Mouse (Mus musculus): ENCODE results near the gene Nhsl1. TPM values are rescaled to one million over a fixed set of nuclear protein-coding genes. Genes with fewer than 3 reads are reported as not detected.

Nhsl1 gene
- polyA plus RNA-seq, 1 experiment, result 0.74 TPM

GRCm38 (mm10) chr10:18507869-18508473 lies 189.2 kb downstream of the Nhsl1 start:
- no peaks in the 10 kb centered on the region for H3K4me1 ChIP-seq (ENCODE audit: control insufficient read depth, insufficient read depth, insufficient read length)
- no peak overlapping the region for H3K4me3 ChIP-seq (ENCODE audit: extremely low read depth, insufficient read depth, insufficient read length)
- 83% methylated on average over 2 of the region's 2 CpGs for WGBS
- H3K36me3 ChIP-seq (ENCODE audit: control insufficient read depth, insufficient read depth, low read length), result no peaks in the 10 kb centered on the region
- no peak for DNase-seq (ENCODE audit: low read depth in 1 of 2, low spot score in 2 of 2)
- TF ChIP-seq POLR2A (IDR thresholded peaks at IDR 0.05; ENCODE audit: low read depth, low read length) (no peak), CTCF (IDR thresholded peaks at IDR 0.05; ENCODE audit: extremely low read depth, insufficient read depth, insufficient read length, insufficient replicate concordance) (no peak)
- H3K27ac ChIP-seq (ENCODE audit: insufficient read depth, low read length), result no peak overlapping the region
- H3K27me3 ChIP-seq (ENCODE audit: control insufficient read depth, insufficient read depth, low read length), result no peaks in the 10 kb centered on the region

GRCm38 (mm10) chr10:18508586-18508985 lies 189.8 kb downstream of the Nhsl1 start:
- Histone ChIP-seq H3K27ac (ENCODE audit: insufficient read depth, low read length) (no peak overlapping the region), H3K36me3 (ENCODE audit: control insufficient read depth, insufficient read depth, low read length) (no peaks in the 10 kb centered on the region), H3K4me3 (ENCODE audit: extremely low read depth, insufficient read depth, insufficient read length) (no peak overlapping the region), H3K27me3 (ENCODE audit: control insufficient read depth, insufficient read depth, low read length) (no peaks in the 10 kb centered on the region), H3K4me1 (ENCODE audit: control insufficient read depth, insufficient read depth, insufficient read length) (no peaks in the 10 kb centered on the region)
- DNase-seq (ENCODE audit: low read depth in 1 of 2, low spot score in 2 of 2), result no peak
- 94% methylated on average over 1 of the region's 1 CpGs for WGBS
- TF ChIP-seq POLR2A (IDR thresholded peaks at IDR 0.05; ENCODE audit: low read depth, low read length), result no peak

- Histone ChIP-seq H3K36me3 (ENCODE audit: control insufficient read depth, insufficient read depth, low read length) (no peaks in the 10 kb centered on the region), H3K4me3 (ENCODE audit: extremely low read depth, insufficient read depth, insufficient read length) (no peak overlapping the region), H3K4me1 (ENCODE audit: control insufficient read depth, insufficient read depth, insufficient read length) (no peaks in the 10 kb centered on the region), H3K27me3 (ENCODE audit: control insufficient read depth, insufficient read depth, low read length) (no peaks in the 10 kb centered on the region), H3K27ac (ENCODE audit: insufficient read depth, low read length) (no peak overlapping the region)
- TF ChIP-seq POLR2A (IDR thresholded peaks at IDR 0.05; ENCODE audit: low read depth, low read length) (no peak), CTCF (IDR thresholded peaks at IDR 0.05; ENCODE audit: extremely low read depth, insufficient read depth, insufficient read length, insufficient replicate concordance) (no peak)
- no peak for DNase-seq (ENCODE audit: low read depth in 1 of 2, low spot score in 2 of 2)
- WGBS, result 77% methylated on average over 3 of the region's 3 CpGs
Measured at GRCm38 (mm10) chr10:18510663-18511062, 191.9 kb downstream of the Nhsl1 start.

- Histone ChIP-seq H3K27ac (ENCODE audit: insufficient read depth, low read length) (no peak overlapping the region), H3K27me3 (ENCODE audit: control insufficient read depth, insufficient read depth, low read length) (no peaks in the 10 kb centered on the region), H3K36me3 (ENCODE audit: control insufficient read depth, insufficient read depth, low read length) (no peaks in the 10 kb centered on the region), H3K4me3 (ENCODE audit: extremely low read depth, insufficient read depth, insufficient read length) (no peak overlapping the region), H3K4me1 (ENCODE audit: control insufficient read depth, insufficient read depth, insufficient read length) (no peaks in the 10 kb centered on the region)
- TF ChIP-seq CTCF (IDR thresholded peaks at IDR 0.05; ENCODE audit: extremely low read depth, insufficient read depth, insufficient read length, insufficient replicate concordance) (no peak), POLR2A (IDR thresholded peaks at IDR 0.05; ENCODE audit: low read depth, low read length) (no peak)
- DNase-seq (ENCODE audit: low read depth in 1 of 2, low spot score in 2 of 2), result no peak
- 87% methylated on average over 11 of the region's 11 CpGs for WGBS
Measured at GRCm38 (mm10) chr10:18511496-18511895, 192.7 kb downstream of the Nhsl1 start.

GRCm38 (mm10) chr10:18522556-18522955 lies 203.8 kb downstream of the Nhsl1 start:
- H3K4me1 ChIP-seq (ENCODE audit: control insufficient read depth, insufficient read depth, insufficient read length), result no peaks in the 10 kb centered on the region
- DNase-seq (ENCODE audit: low read depth in 1 of 2, low spot score in 2 of 2), result no peak
- no peaks in the 10 kb centered on the region for H3K27me3 ChIP-seq (ENCODE audit: control insufficient read depth, insufficient read depth, low read length)
- H3K36me3 ChIP-seq (ENCODE audit: control insufficient read depth, insufficient read depth, low read length), result no peaks in the 10 kb centered on the region
- 85% methylated on average over 2 of the region's 2 CpGs for WGBS
- no peak overlapping the region for H3K4me3 ChIP-seq (ENCODE audit: extremely low read depth, insufficient read depth, insufficient read length)
- TF ChIP-seq POLR2A (IDR thresholded peaks at IDR 0.05; ENCODE audit: low read depth, low read length) (no peak), CTCF (IDR thresholded peaks at IDR 0.05; ENCODE audit: extremely low read depth, insufficient read depth, insufficient read length, insufficient replicate concordance) (no peak)
- no peak overlapping the region for H3K27ac ChIP-seq (ENCODE audit: insufficient read depth, low read length)

- H3K36me3 ChIP-seq (ENCODE audit: control insufficient read depth, insufficient read depth, low read length), result no peaks in the 10 kb centered on the region
- TF ChIP-seq CTCF (IDR thresholded peaks at IDR 0.05; ENCODE audit: extremely low read depth, insufficient read depth, insufficient read length, insufficient replicate concordance), result no peak
- no peak overlapping the region for H3K4me3 ChIP-seq (ENCODE audit: extremely low read depth, insufficient read depth, insufficient read length)
- WGBS, result 95% methylated on average over 15 of the region's 15 CpGs
- no peak for DNase-seq (ENCODE audit: low read depth in 1 of 2, low spot score in 2 of 2)
- H3K27me3 ChIP-seq (ENCODE audit: control insufficient read depth, insufficient read depth, low read length), result no peaks in the 10 kb centered on the region
- no peak overlapping the region for H3K27ac ChIP-seq (ENCODE audit: insufficient read depth, low read length)
- no peaks in the 10 kb centered on the region for H3K4me1 ChIP-seq (ENCODE audit: control insufficient read depth, insufficient read depth, insufficient read length)
Measured at GRCm38 (mm10) chr10:18525311-18525710, 206.5 kb downstream of the Nhsl1 start.

GRCm38 (mm10) chr10:18525726-18526125 lies 206.9 kb downstream of the Nhsl1 start:
- Histone ChIP-seq H3K27ac (ENCODE audit: insufficient read depth, low read length) (no peak overlapping the region), H3K36me3 (ENCODE audit: control insufficient read depth, insufficient read depth, low read length) (no peaks in the 10 kb centered on the region), H3K4me3 (ENCODE audit: extremely low read depth, insufficient read depth, insufficient read length) (no peak overlapping the region), H3K27me3 (ENCODE audit: control insufficient read depth, insufficient read depth, low read length) (no peaks in the 10 kb centered on the region), H3K4me1 (ENCODE audit: control insufficient read depth, insufficient read depth, insufficient read length) (no peaks in the 10 kb centered on the region)
- TF ChIP-seq CTCF (IDR thresholded peaks at IDR 0.05; ENCODE audit: extremely low read depth, insufficient read depth, insufficient read length, insufficient replicate concordance) (no peak), POLR2A (IDR thresholded peaks at IDR 0.05; ENCODE audit: low read depth, low read length) (no peak)
- no peak for DNase-seq (ENCODE audit: low read depth in 1 of 2, low spot score in 2 of 2)
- 87% methylated on average over 9 of the region's 9 CpGs for WGBS
